Mouse (Mus musculus) hindbrain, embryonic 16.5 days (tissue): ENCODE measurements around the gene Plcd3. TPM values are rescaled to one million over a fixed set of nuclear protein-coding genes. Genes with fewer than 3 reads are reported as not detected.

ENCODE experiments used
- ATAC-seq: fragments of 200-750 bp; cut with Nextera tagmentation; 2 replicates; pipeline ENCODE4 v1.8.0; 2017; ENCODE audit warnings: moderate TSS enrichment, moderate library complexity
- H3K27ac ChIP-seq: fragments of 300-500 bp; sonication (generic); 2 replicates; pipeline ENCODE4 v1.5.1; 2014; ENCODE audit warnings: low read depth, mild to moderate bottlenecking, control low read depth, low read length, moderate library complexity
- H3K27me3 ChIP-seq: fragments of 300-500 bp; sonication (generic); replicated peaks from 2 replicates; pipeline ENCODE4 v1.6.1; 2014; ENCODE audit warnings: low read length; ENCODE audit not compliant: control insufficient read depth, insufficient read depth
- H3K36me3 ChIP-seq: fragments of 300-500 bp; sonication (generic); 2 replicates; pipeline ENCODE4 v1.6.1; 2014; ENCODE audit warnings: mild to moderate bottlenecking, low read length, moderate library complexity, mixed read lengths; ENCODE audit not compliant: control insufficient read depth, insufficient read depth
- H3K4me1 ChIP-seq: fragments of 300-500 bp; sonication (generic); 2 replicates; pipeline ENCODE4 v1.6.1; 2014; ENCODE audit warnings: low read depth, low read length; ENCODE audit not compliant: control insufficient read depth, insufficient read depth
- H3K4me2 ChIP-seq: fragments of 300-500 bp; sonication (generic); 2 replicates; pipeline ENCODE4 v1.6.1; 2014; ENCODE audit warnings: mild to moderate bottlenecking, low read length, control low read depth, moderate library complexity
- H3K4me3 ChIP-seq: fragments of 300-500 bp; sonication (generic); 2 replicates; pipeline ENCODE4 v1.5.1; 2014; ENCODE audit warnings: mild to moderate bottlenecking, low read length, control low read depth, moderate library complexity
- H3K9ac ChIP-seq: fragments of 300-500 bp; sonication (generic); 2 replicates; pipeline ENCODE4 v1.6.1; 2014; ENCODE audit warnings: low read depth, mild to moderate bottlenecking, control low read depth, low read length, moderate library complexity
- H3K9me3 ChIP-seq: fragments of 300-500 bp; sonication (generic); 2 replicates; pipeline ENCODE4 v1.6.1; 2014; ENCODE audit warnings: mild to moderate bottlenecking, low read length, moderate library complexity; ENCODE audit not compliant: control insufficient read depth
- WGBS: fragments of 180-500 bp; shearing (Covaris S2); extraction: QIAGEN DNeasy Blood & Tissue Kit; methylation state at CpG from one replicate; pipeline ENCODE4 v1.1.7; 2014; 5-methylcytosine and 5-hydroxymethylcytosine counted together
- polyA plus RNA-seq: library from polyadenylated mRNA; unstranded; fragments of >200 nt; fragmentation: Nextera tagmentation; extraction: Ambion mirVana; gene quantifications from 2 replicates; pipeline ENCODE4 v1.2.1, GENCODE M21; 2015

Gene Plcd3
- 4.7 and 4.9 TPM in 2 replicates for polyA plus RNA-seq

DNA sequence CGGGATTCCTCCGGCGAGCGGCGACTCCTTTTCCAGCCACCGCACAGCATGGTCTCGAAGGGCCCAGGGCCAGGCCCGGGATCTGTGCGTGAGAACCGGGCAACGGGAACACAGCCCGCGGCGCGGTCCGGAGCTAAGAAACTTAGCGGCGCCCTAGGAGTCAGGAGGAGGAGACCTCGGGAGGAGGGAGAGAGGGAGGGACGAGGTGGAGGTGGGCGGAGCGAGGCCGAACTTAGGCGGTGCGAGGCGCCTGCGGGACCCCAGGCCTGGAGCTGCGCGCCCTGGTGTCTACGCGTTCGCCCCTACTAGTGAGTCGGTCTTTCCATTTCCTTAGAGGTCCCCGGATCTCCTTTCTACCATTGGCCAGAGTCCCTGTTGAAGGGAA lies at the start of gene Plcd3, which contains the start of gene Acbd4:
Gene Plcd3 (minus strand): TSS at position 178 of the 385 bp plus-strand sequence.
Gene Acbd4 (plus strand): TSS at position 202 of the 385 bp plus-strand sequence.
- ATAC-seq, result peak; percentile 48
- Histone ChIP-seq H3K27me3 (peaks cover 9% of the 10 kb centered on the region; the same call in 1 of the 2 replicates), H3K36me3 (no peaks in the 10 kb centered on the region), H3K9ac (peak within 1 kb of the TSS; percentile 41), H3K4me1 (peaks cover 16% of the 10 kb centered on the region), H3K4me3 (peak within 1 kb of the TSS; percentile 49), H3K4me2 (peak within 1 kb of the TSS; percentile 76), H3K9me3 (no peaks in the 10 kb centered on the region), H3K27ac (no peak within 1 kb of the TSS)
- under 1% methylated on average over 34 of the region's 34 CpGs for WGBS

DNA sequence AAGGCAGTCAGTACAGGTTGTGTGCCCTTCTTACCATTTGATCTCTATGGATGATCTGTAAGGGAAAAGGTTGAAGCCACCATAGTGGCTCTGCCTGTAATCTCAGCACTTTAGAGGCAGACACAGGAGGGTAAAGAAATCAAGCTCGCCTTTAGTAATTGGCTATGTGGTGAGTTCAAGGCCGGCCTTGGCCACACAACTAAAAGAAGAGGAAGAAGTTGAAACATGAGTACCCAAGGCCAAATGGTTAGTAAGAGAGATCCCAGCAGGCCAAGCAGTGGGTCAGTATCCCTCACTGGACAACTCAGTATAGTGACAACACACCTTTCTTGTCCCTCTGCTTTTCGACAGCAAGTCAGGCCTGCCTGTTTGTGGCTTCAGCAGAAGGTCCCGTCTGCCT lies 48.3 kb upstream of the Plcd3 start:
- Histone ChIP-seq H3K36me3 (no peaks in the 10 kb centered on the region), H3K4me3 (no peak overlapping the region)
- ATAC-seq, result no peak

DNA sequence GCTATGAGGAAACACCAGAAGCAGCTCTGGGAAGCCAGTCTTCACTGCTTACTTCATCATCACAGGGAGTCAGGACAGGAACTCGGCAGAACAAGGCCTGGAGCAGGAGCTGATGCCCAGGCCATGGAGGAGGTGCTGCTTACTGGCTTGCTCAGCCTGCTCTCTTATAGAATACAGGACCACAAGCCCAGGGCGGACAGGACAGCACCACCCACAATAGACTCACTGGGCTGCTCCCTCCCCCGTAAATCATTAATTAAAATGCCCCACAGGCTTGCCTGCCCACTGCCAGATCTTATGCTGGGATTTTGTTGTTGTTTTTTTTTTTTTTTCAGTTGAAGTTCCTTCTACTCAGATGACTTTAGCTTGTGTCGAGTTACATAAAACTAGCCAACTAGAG lies 46.3 kb upstream of the Plcd3 start:
- no peak for ATAC-seq
- H3K27ac ChIP-seq, result no peak overlapping the region
- no peaks in the 10 kb centered on the region for H3K27me3 ChIP-seq
- no peak overlapping the region for H3K9ac ChIP-seq
- H3K4me3 ChIP-seq, result no peak overlapping the region
- H3K36me3 ChIP-seq, result no peaks in the 10 kb centered on the region
- WGBS, result 56% methylated on average over 4 of the region's 4 CpGs
- no peaks in the 10 kb centered on the region for H3K9me3 ChIP-seq
- no peak overlapping the region for H3K4me2 ChIP-seq
- peaks cover 3% of the 10 kb centered on the region for H3K4me1 ChIP-seq

More for the DNA sequence above, 48.3 kb upstream of the Plcd3 start:
- H3K9ac ChIP-seq, result no peak overlapping the region
- WGBS, result 96% methylated on average over 4 of the region's 4 CpGs
- H3K4me2 ChIP-seq, result no peak overlapping the region
- no peak overlapping the region for H3K27ac ChIP-seq
- no peaks in the 10 kb centered on the region for H3K27me3 ChIP-seq
- no peaks in the 10 kb centered on the region for H3K4me1 ChIP-seq
- no peaks in the 10 kb centered on the region for H3K9me3 ChIP-seq

DNA sequence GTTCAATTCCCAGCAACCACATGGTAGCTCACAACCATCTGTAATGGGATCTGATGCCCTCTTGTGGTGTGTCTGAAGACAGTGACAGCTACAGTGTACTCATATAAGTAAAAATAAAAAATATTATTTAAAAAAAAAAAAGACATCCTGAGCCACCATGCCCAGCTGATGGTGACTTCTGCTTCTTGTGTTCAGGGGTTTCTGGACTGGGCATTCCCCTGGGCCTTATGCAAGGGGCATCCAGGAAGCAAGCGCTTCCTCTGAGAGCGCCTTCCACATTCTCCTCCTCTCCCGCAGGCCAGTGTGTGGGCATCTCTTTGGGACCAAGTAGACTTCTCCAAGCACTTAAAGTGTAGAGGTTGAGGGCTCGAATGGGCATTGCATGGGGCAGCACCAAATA lies 44.9 kb upstream of the Plcd3 start:
- ATAC-seq, result no peak
- Histone ChIP-seq H3K9me3 (no peaks in the 10 kb centered on the region), H3K4me1 (peaks cover 16% of the 10 kb centered on the region), H3K27me3 (no peaks in the 10 kb centered on the region), H3K9ac (no peak overlapping the region), H3K4me2 (no peak overlapping the region), H3K27ac (no peak overlapping the region), H3K4me3 (no peak overlapping the region), H3K36me3 (no peaks in the 10 kb centered on the region)
- WGBS, result 94% methylated on average over 4 of the region's 4 CpGs

DNA sequence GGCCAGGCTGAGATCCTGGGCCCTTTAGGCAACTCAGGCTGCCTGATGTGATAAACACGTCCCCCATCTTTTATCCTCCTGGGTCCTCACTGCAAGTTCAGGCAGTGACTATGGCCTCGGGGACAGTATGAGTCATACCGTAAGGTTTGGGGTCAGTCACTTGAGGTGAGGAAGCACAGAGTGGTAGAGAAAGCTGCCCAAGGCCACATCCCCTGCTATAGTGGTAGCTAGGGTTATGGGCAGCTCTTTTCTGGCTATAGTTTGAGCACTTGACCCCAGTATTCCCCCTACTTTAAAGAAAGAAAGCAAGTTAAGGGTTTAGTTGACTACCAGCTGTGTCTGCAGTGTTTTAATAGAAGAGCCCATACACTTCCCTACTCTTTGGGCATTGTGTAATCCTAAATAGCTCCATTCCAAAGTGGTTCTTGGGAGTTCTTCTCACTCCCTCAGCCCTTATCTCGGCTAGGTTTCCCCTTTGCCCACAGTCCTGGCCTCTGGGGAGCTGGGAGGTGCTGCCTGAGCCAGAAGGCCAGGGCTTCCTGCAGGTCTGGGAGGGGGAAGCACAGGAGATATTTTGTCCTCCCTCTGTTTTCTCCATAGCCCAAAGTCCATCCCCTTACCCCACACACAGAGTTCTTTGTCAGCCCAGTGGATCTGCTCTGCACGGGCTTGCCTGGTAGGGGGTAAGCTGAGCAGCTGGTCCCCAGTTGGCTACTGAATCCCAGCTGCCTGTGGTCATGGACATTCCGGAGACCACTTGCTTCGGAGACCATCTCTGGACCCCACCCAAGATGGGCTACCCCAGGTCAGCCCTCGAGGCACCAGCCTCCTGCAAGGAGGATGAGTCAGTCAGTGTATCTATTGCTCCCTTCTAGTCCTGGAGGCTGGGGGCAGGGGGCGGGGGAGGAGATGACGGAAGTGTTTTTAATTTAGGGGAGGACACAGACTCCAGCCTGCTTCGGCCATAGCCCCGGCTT lies 43.1 kb upstream of the Plcd3 start:
- Histone ChIP-seq H3K27ac (no peak overlapping the region), H3K9me3 (no peaks in the 10 kb centered on the region), H3K27me3 (no peaks in the 10 kb centered on the region), H3K4me3 (no peak overlapping the region), H3K36me3 (no peaks in the 10 kb centered on the region), H3K4me2 (no peak overlapping the region), H3K4me1 (peaks cover 17% of the 10 kb centered on the region), H3K9ac (no peak overlapping the region)
- no peak for ATAC-seq
- WGBS, result 44% methylated on average over 12 of the region's 12 CpGs

DNA sequence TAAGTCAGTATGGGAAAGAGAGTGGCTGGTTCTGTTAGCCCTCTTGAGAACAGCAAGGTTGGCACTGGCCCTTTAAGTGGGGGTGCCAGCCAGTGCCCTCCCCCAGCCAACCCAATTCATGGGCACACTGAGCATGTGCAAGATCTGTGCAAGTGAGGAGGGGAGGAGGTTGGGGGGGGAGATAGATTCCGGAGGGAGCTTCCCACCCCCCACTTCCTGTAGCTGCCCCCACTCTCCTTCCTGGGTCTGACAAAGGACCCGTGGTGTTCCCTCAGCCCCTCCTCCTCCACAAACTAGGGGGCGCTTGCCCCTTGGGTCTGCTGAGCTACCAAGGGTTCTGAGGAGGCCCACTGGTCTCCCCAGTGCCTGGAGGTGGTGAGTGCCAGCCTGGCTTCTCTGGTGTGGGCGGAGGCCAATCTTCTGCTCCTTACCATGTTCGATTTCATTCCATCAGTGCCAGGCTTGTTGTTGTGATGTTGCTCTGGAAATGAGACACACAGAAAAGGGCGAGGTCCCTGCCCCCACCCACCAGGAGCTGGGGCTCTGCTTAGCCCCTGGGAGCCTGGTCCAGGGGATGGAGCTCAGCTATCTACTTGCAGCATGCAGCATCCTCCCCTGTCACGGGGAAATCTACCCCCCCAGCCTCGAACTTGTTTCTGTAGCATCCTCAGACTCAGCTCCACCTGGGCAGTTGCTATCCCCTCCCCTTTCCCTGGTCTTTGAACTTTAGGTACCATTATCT lies 41.2 kb upstream of the Plcd3 start:
- H3K4me1 ChIP-seq, result peaks cover 17% of the 10 kb centered on the region
- no peaks in the 10 kb centered on the region for H3K9me3 ChIP-seq
- peak overlapping the region; percentile 62 for H3K9ac ChIP-seq
- H3K36me3 ChIP-seq, result peaks cover 9% of the 10 kb centered on the region; the same call in 1 of the 2 replicates
- WGBS, result 20% methylated on average over 8 of the region's 8 CpGs
- H3K27ac ChIP-seq, result peak overlapping the region; percentile 93
- peak overlapping the region; percentile 37 for H3K4me3 ChIP-seq
- peak; percentile 95 for ATAC-seq
- H3K4me2 ChIP-seq, result peak overlapping the region; percentile 65
- H3K27me3 ChIP-seq, result no peaks in the 10 kb centered on the region

DNA sequence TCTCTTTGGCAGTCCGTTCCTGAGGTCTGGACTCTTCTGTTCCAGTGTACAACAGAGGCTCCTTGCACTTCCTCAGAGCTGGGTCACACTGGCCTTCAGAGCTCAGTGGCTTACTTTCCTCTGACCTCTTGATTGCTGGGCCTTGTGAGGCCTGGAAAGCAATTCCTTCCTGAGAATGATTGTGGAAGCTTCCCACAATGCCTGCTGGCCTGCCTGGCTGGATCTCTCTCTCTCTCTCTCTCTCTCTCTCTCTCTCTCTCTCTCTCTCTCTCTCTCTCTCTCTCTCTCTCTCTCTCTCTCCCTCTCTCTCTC lies 40.4 kb upstream of the Plcd3 start:
- Histone ChIP-seq H3K4me2 (no peak overlapping the region; the same call in 1 of the 2 replicates), H3K9me3 (no peaks in the 10 kb centered on the region), H3K9ac (peak overlapping the region; percentile 25), H3K27me3 (no peaks in the 10 kb centered on the region), H3K27ac (peak overlapping the region; percentile 93), H3K4me3 (no peak overlapping the region), H3K36me3 (peaks cover 9% of the 10 kb centered on the region; the same call in 1 of the 2 replicates), H3K4me1 (peaks cover 17% of the 10 kb centered on the region)
- ATAC-seq, result no peak
- 25% methylated on average over 1 of the region's 1 CpGs for WGBS

DNA sequence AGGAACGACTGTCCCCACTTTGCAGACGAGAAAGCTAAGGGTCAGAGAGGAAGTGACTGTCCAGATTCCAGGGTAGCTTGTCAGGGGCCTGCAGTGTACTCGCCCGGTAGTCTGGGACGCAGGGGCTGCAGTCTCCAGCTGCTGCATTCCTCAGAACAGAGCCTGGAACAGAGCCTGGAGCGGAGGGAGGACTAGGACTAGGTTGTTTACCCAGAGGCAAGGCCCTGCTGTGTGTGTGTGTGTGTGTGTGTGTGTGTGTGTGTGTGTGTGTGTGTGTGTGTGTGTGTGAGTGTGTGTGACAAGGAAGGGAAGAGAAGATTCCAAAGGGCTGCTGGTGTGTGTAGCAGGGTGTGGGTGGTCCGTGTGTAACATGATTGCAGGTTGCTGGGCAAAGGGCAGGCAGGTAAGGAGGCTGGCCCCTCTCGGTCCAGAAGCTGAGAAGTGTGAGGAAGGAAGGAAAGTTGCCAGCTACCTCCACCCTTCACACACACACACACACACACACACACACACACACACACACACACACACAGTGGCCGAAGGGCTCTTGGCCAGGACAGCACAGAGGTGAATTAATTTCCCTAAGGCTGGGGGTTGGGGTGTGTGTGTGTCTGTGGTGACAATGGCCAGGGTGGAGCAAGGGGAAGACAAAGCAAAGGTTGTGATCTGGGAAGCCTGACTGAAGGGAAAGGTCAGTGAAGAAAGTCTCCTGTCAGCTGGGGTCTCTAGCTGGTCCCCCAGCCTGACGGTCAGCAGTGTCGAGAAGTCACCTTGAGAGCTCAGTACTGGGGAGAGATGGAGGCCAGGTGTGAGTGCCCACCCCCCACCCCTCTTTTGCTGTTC lies 39.9 kb upstream of the Plcd3 start:
- Histone ChIP-seq H3K4me3 (no peak overlapping the region), H3K9ac (peak overlapping the region; percentile 41), H3K27me3 (no peaks in the 10 kb centered on the region), H3K36me3 (peaks cover 9% of the 10 kb centered on the region; the same call in 1 of the 2 replicates), H3K27ac (peak overlapping the region; percentile 93), H3K4me2 (no peak overlapping the region), H3K9me3 (no peaks in the 10 kb centered on the region), H3K4me1 (peaks cover 17% of the 10 kb centered on the region)
- no peak for ATAC-seq
- WGBS, result 27% methylated on average over 9 of the region's 11 CpGs
